Comparison of ENCODE assay signal across 9 mouse cellular contexts in the genomic region with DNA sequence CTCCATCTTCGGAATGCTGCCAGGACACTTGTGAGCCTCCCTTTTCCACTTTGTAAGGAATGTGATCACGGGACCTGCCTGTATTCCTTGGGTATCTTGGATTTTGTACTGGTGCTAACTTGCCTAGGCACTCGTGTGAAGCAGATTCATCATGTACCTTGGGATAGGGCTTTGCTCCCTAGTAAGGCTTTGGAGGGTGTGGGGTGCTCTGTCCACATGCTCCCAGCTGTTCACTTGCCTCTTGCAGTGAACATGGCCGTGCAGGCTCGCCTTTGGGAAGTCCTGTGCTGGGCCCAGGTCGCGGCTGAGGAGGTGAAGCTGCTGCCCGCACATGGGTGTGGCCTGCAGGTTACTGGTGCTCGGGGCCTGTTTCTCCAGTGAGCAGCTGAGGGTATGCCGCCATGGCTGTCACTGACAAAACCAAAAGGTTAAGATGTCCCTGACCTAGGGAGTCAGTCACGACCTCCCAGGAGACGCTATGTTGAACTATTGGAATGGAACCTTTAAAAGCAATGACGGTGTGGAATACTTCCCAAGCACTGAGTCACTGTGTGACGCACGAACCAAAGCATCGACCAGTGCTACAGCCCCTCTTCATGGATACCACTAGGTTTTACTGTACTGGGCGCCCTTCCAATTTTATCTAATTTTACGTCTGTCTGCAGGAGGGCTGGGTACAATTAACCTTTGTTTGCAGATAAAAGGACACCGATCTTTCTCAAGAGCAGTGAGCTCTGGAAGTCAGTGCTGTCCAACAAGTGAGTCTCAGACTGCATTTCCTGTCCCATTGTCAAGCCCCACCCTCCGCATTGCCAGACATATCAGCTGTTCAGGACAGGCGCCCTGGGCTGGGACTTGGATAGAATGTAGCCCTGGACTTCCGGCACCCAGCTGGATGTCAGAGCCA. TPM values are rescaled to one million over a fixed set of nuclear protein-coding genes. Genes with fewer than 3 reads are reported as not detected.
A peak's percentile ranks its signal among the peaks of the same experiment; 100 is the strongest.
DNase-seq lines count a peak whose midpoint lies in the region; ATAC-seq lines count a peak whose summit lies in the region.
"Had no signal": no experiment of that assay in that cellular context is flagged by ENCODE, and none has a peak within 500 bp of the region (broad histone marks: within the 10 kb centered on the region; RNA-seq: fewer than 3 reads in every experiment).

No protein-coding gene starts in this region.

- peaks cover 16% of the 10 kb centered on the region; the same call in 1 of the 2 replicates for H3K4me1 ChIP-seq in kidney, embryonic 14.5 days (ENCODE audit: control insufficient read depth, insufficient read depth, low read length)
- H3K4me1 ChIP-seq in liver, embryonic 15.5 days (replicated peaks): peaks cover 72% of the 10 kb centered on the region

- DNase-seq in 3134 (ENCODE audit: extremely low read depth, insufficient read length, low spot score) (peak; percentile 78), ES-CJ7 (ENCODE audit: low read depth, low spot score) (peak; percentile 96)
- peak; percentile 73 for DNase-seq in embryo, embryonic 11 days
- peak; percentile 85 for DNase-seq in heart, adult 8-10 months (ENCODE audit: low spot score)
- DNase-seq in right cerebral cortex, adult 2 months (ENCODE audit: low spot score in 2 of 2): peak; percentile 59 to 67

- no peak overlapping the region for H3K4me3 ChIP-seq in kidney, embryonic 14.5 days (ENCODE audit: low read length)
- no peak overlapping the region for H3K4me3 ChIP-seq in liver, embryonic 15.5 days (replicated peaks)
- H3K4me3 ChIP-seq: erythroblast, embryonic 14.5 days had no signal

- H3K36me3 ChIP-seq in kidney, embryonic 14.5 days (ENCODE audit: control insufficient read depth, insufficient read depth, low read length): peaks cover 52% of the 10 kb centered on the region
- peaks cover 62% of the 10 kb centered on the region for H3K36me3 ChIP-seq in liver, embryonic 15.5 days (replicated peaks)

- no peak overlapping the region for H3K4me2 ChIP-seq in kidney, embryonic 14.5 days (replicated peaks; ENCODE audit: low read depth, low read length)
- peak overlapping the region; percentile 16 for H3K4me2 ChIP-seq in liver, embryonic 15.5 days

- no peak for ATAC-seq in kidney, embryonic 14.5 days (ENCODE audit: low FRiP score, low TSS enrichment)
- ATAC-seq in liver, embryonic 15.5 days (ENCODE audit: insufficient read depth): no peak
- no peak for ATAC-seq in monocyte, adult 5-6 weeks (replicated peaks; ENCODE audit: insufficient number of reproducible peaks, low FRiP score, low TSS enrichment, poor library complexity, severe bottlenecking)

- no peaks in the 10 kb centered on the region for H3K9me3 ChIP-seq in kidney, embryonic 14.5 days (ENCODE audit: control insufficient read depth, low read length)
- H3K9me3 ChIP-seq in liver, embryonic 15.5 days (replicated peaks): no peaks in the 10 kb centered on the region

- 25% methylated on average over 22 of the region's 22 CpGs for WGBS in kidney, embryonic 14.5 days
- 21% methylated on average over 22 of the region's 22 CpGs for WGBS in liver, embryonic 15.5 days (ENCODE audit: insufficient replicate concordance)

- H3K9ac ChIP-seq in kidney, embryonic 14.5 days (ENCODE audit: low read depth, low read length): no peak overlapping the region
- no peak overlapping the region for H3K9ac ChIP-seq in liver, embryonic 15.5 days

- H3K27ac ChIP-seq in kidney, embryonic 14.5 days (ENCODE audit: low read depth, low read length): peak overlapping the region; percentile 14; the same call in 1 of the 2 replicates
- peak overlapping the region; percentile 48 for H3K27ac ChIP-seq in liver, embryonic 15.5 days (replicated peaks)

- no peaks in the 10 kb centered on the region for H3K27me3 ChIP-seq in kidney, embryonic 14.5 days (ENCODE audit: control insufficient read depth, insufficient read depth, low read length)
- H3K27me3 ChIP-seq in liver, embryonic 15.5 days: no peaks in the 10 kb centered on the region

RNA-seq across cellular contexts. Expression of a gene that starts 5.2 kb away (rescaled TPM):
- 1,000 to 10,000 TPM; 4,410 to 5,784 (median 5,238) TPM for total RNA-seq in heart, adult 8-10 months (2022)
- polyA plus RNA-seq in kidney, embryonic 14.5 days (2014; fragmentation: Nextera tagmentation; extraction: Ambion mirVana): 2,196 and 2,293 TPM in 2 replicates
- 1,016 and 1,025 TPM in 2 replicates for polyA plus RNA-seq in liver, embryonic 15.5 days (2015; fragmentation: Nextera tagmentation; extraction: Ambion mirVana)
- total RNA-seq in monocyte, adult 5-6 weeks (2017): 353 to 432 TPM (median 359 TPM) in 3 replicates

RNA-seq across cellular contexts. Expression of a gene that starts 16.1 kb away (rescaled TPM):
- 10 to 100 TPM in 2 of 4 experiments, 1 to 10 TPM in 2; 5.2 to 11.9 (median 9.4) TPM for total RNA-seq in heart, adult 8-10 months (2022)
- polyA plus RNA-seq in kidney, embryonic 14.5 days (2014; fragmentation: Nextera tagmentation; extraction: Ambion mirVana): 7.0 and 7.4 TPM in 2 replicates
- 4.3 and 5.2 TPM in 2 replicates for polyA plus RNA-seq in liver, embryonic 15.5 days (2015; fragmentation: Nextera tagmentation; extraction: Ambion mirVana)
- total RNA-seq in monocyte, adult 5-6 weeks (2017): 15.5 to 29.7 TPM (median 16.2 TPM) in 3 replicates

RNA-seq across cellular contexts. Expression of a gene that starts 29.4 kb away (rescaled TPM):
- 10 to 100 TPM; 16.5 to 21.5 (median 20.3) TPM for total RNA-seq in heart, adult 8-10 months (2022)
- polyA plus RNA-seq in kidney, embryonic 14.5 days (2014; fragmentation: Nextera tagmentation; extraction: Ambion mirVana): 58.2 and 67.2 TPM in 2 replicates
- 32.1 and 33.5 TPM in 2 replicates for polyA plus RNA-seq in liver, embryonic 15.5 days (2015; fragmentation: Nextera tagmentation; extraction: Ambion mirVana)
- 15.9 to 23.8 TPM (median 23.2 TPM) in 3 replicates for total RNA-seq in monocyte, adult 5-6 weeks (2017)

RNA-seq across cellular contexts. Expression of a gene that starts 30.4 kb away (rescaled TPM):
- total RNA-seq in heart, adult 8-10 months (2022): 10 to 100 TPM; 14.3 to 18.7 (median 15.6) TPM
- polyA plus RNA-seq in kidney, embryonic 14.5 days (2014; fragmentation: Nextera tagmentation; extraction: Ambion mirVana): 99.6 and 150 TPM in 2 replicates
- 93.2 and 109 TPM in 2 replicates for polyA plus RNA-seq in liver, embryonic 15.5 days (2015; fragmentation: Nextera tagmentation; extraction: Ambion mirVana)
- total RNA-seq in monocyte, adult 5-6 weeks (2017): 17.6 to 79.8 TPM (median 33.5 TPM) in 3 replicates

RNA-seq across cellular contexts. Expression of a gene that starts 30.5 kb away (rescaled TPM):
- 100 to 1,000 TPM; 313 to 324 (median 318) TPM for total RNA-seq in heart, adult 8-10 months (2022)
- polyA plus RNA-seq in kidney, embryonic 14.5 days (2014; fragmentation: Nextera tagmentation; extraction: Ambion mirVana): 203 and 238 TPM in 2 replicates
- polyA plus RNA-seq in liver, embryonic 15.5 days (2015; fragmentation: Nextera tagmentation; extraction: Ambion mirVana): 145 and 160 TPM in 2 replicates
- 20.1 to 33.9 TPM (median 25.9 TPM) in 3 replicates for total RNA-seq in monocyte, adult 5-6 weeks (2017)

Comparison
In these comparisons a context has a peak if more than half of its experiments do, and no peak if none do; other contexts are left out.
1. RNA of a gene that starts 5.2 kb away (total RNA-seq): 4,410 to 5,784 TPM in heart, adult 8-10 months; 353 to 432 TPM in monocyte, adult 5-6 weeks; every median in the first group is over 10 times any median in the second.
2. Peak in every context shown above with its lines, with median percentiles within 50 percentile points of each other: DNase-seq.